Mouse (Mus musculus) cerebellum, adult 11-12 months (tissue): ENCODE data around the gene Tshz2.
"Not testable (repeated sequence)": the region's sequence is repeated elsewhere in the genome, so short reads cannot be mapped to it uniquely, and the experiment has no call there.

Experiments
- DNase-seq: peaks from one replicate; pipeline ENCODE4 v3.0.0; 2022

Tshz2 gene

DNA sequence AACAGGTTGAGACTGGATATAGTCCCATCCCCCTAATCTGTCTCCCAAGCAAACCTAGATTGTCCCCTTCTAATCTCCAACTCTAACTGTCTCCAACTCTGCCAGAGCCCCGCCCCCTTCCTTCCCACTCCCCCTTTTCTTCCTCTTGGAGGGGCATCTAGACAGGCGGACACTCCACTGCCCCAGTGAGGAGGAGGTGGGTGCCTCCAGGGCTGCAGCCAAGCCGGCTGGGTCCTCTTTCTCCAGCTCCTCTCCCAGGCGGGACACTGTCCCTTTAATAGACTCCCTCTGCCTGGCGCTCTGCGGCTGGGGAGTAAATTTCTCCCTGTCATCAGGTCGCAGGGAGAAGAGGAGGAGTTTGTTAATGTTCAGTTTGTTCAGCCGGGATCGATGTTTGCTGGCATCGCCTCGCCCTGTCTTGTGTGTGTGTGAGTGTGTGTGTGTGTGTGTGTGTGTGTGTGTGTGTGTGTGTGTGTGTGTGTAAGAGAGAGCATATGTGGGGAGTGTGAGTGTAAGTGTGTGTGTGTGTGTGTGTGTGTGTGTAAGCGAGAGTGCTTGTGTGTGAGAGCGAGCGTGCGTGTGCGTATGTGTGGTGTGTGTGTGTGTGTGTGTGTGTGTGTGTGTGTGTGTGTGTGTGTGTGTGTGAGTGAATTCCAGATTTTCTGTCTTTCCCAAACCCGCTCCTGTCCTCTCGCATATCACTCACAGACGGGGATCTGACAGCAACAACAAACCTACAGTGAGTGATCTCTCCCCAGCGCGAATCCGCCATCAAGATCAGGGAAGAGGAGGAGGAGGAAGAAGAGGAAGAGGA lies at the start of gene Tshz2:
TSS of gene Tshz2 (plus strand) at position 676 of the 814 bp plus-strand sequence.
- DNase-seq = no peak

DNA sequence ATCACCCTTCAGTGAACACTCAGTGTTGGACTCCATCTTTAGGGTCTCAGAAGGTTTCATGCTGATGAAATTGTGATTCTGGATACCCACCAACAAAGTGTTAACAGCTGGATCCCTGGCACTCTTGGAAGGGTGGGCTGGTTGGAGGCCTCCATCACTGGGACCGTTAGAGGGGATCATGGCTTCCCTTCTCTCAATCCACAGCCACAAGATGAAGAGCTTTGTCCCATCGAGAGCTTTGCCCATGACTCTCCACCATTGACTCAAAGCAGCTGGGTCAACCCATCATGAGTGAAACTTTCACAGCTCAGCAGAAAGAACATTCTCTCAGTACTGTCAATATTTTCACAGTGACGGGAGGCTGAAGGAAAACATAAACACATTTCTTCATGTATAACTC lies 49.3 kb upstream of the Tshz2 start:
- no peak for DNase-seq

DNA sequence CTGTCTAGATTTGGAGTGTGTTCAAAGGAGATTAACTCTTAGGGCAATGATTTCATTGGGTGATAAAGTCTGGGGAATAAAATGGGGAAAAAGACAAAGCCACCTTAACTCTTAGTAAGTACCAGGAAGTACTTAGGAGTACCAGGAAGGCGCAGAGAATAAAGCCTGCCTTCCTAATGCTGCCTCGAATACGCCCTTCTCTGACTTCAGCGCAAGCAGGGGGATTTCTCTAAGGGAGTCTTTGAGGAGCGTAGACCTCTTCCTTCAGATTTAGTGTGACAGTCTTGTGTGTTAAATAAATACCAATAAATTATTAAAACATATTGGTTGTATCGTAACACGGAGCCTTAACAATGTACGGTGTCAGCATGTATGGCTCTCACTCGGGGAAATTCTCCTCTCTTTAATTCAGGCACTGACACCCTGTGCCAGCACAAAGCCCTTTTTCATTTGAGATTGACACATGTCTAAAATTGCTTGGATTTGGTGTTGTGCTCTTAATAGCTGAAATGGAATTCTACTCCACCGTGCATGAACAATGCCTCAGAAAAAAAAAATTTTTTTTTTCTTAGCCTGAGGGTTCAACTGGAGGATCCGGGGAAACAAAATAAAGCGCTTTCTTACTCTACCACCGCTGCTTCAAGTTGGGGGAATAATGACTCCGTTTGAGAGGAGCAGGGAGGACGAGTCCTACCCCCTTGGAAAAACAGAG lies 47.9 kb upstream of the Tshz2 start:
- no peak for DNase-seq

DNA sequence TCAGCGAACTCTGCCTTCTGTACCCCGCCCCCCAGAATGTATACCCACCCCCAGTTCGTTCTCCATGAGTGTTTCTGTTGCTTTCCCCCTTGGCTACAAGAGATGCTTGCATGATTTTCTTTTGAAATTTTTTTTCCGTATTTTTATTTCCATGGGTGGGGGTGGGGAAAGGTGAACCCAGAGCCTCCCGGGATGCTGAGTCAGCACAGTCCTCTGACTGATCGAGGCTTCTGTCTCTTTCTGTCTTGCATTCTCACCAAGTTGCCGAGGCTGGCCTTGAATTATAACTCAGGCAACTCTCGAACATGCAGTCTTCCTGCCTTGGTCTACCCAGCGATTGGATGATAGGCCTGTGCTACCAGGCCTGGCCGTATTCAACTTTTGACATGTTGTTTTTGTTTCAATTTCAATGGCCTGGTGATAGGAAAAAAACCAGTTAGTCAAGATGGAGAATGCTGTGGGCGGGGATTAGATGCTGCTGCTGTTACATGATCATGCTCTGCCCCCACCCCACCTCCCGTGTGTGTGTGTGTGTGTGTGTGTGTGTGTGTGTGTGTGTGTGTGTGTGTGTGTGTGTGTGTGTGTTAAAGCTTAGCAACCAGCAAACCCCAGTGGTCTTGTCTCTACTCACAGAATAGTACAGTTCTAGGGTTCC lies 47.1 kb upstream of the Tshz2 start:
- no peak for DNase-seq

DNA sequence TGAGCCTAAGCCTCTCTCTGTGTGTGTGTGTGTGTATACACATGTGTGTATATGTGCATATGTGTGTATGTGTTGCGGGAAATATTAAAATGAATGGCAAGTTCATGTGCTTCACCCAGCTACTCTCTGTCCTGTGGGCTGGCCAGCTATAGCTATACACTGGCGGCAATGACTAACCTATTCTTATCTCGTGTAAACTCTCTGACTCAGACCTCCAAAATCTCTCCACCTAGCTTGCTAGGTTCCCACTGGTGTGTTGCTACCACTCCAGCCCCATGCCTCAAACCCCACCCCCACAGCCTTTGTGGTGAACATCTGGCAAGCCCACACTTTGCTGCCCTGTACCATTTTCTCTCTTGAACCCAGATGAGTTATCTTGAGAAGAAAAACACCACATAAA lies 46.1 kb upstream of the Tshz2 start:
- DNase-seq = no peak

DNA sequence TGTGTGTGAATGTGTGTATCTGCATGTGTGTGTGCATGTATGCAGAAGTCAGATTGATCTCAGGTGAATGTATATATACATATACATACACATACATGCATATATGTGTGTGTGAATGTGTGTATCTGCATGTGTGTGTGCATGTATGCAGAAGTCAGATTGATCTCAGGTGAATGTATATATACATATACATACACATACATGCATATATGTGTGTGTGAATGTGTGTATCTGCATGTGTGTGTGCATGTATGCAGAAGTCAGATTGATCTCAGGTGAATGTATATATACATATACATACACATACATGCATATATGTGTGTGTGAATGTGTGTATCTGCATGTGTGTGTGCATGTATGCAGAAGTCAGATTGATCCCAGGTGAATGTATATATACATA lies 45.2 kb upstream of the Tshz2 start, which contains the start of gene Gm11011:
TSS of gene Gm11011 (minus strand) at position 101 of the 400 bp plus-strand sequence.
- DNase-seq = not testable (repeated sequence)

DNA sequence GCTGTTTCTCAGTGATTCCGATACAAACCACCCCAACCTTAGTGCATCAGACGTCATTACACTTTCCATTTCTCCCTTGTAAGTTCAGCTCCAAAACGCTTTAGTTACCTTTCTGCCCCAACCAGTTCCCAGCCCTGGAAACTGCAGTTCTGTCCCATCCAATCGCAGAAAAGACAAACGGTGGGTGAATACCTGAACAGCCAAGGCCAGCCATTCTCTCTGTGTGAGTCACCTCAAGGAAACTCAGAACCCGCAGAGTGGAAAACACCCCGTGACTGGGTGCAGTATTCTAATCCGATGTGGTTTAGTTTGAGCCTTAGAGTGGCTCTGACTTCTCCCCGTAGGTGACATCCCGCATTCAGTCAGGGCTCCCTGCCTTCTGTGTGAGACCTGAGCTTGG lies 43.1 kb upstream of the Tshz2 start:
- DNase-seq = no peak

DNA sequence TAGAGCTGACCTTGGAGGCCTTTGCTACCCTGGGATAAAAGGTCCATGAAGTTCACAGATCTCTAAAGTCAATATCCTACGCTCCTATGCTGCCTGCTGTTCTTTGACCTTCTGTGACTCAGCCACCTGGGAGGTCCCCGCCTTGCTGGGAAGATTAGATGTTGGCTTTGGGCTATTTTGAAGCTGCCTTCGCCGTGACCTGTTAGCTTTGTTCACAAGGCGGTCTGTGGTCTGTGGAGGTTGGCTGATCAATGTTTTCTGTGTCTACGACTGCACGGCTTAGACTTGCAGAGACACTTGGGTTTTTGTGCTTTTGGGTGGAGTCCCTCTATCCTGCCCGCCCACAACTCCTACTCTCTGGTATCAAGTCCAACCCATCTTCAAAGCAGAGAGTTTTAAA lies 42.4 kb upstream of the Tshz2 start:
- no peak for DNase-seq

DNA sequence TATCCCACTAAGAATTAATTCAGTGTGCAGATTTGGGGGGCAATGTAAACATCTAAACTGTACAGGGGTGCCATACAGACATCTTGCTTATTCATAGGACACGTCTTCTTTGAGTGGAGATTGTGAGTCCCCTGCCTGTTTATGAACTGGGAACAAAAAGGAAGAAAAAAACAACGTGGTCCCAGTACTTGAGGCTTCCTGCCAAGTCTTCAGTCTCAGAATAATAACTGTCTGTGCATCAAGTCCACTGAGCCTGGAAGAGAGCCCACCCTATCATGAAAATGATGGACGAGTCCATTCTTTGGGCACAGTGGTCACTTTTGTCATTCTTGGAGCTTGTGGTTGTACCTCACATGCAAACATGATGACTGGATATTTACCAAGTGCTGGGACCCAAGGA lies 39.1 kb upstream of the Tshz2 start:
- DNase-seq = no peak

DNA sequence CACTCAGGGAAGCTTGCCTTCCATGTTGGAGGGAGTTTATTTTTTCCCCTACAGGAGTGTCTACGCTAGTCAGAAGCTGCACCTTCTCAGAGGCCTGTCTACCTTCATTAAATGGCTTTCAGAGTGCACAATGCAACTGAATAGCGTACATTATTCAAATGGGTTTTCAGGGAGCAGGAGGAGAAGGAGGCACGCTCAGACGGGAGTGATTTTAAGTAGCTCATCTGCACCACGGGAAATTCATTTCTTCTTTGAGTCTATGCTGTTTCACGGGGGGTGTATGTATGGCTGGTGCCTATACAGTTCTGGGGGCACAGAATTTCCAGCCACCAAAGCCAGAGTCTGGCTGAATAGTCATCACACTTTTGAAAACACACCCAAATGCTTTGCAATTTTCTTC lies 35.5 kb upstream of the Tshz2 start:
- DNase-seq = no peak

DNA sequence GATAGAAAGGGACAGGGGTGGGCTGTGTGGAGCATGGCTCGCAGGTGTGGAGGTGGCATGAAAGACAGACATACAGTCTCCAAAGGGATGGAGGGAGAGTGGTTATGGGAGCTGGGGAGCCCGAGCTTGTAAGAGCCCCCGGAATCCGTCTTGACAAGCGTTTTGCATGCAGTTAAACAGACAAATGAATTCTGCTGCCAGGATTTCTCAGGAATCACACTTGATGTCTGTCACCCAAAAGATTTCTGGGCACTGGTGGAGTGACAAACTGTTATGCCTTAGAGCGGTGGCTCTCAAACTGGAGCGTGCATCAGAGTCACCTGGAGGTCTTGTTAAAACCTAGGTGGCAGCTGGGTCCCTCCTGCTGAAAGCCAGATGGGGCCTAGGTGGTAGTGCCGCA lies 34.8 kb upstream of the Tshz2 start:
- no peak for DNase-seq

DNA sequence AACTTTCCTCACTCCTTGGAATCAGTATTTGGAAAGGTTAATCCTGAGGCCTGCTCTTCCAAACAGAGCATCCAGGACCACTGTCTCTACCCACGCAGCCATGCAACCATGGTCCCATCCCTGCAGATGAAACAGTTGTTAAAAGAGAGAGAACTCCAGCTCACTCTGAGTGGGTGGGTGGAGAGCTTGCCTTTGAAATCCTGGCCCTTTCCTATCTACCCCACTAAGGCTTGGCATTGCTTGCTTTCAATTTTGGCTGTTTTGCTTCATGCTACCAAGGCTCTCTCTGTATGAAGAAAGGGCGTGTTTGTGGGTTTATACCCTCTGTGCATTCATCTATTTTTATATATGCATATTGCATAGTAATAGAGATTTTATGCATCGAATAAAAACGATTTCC lies 33.2 kb upstream of the Tshz2 start:
- DNase-seq = no peak

DNA sequence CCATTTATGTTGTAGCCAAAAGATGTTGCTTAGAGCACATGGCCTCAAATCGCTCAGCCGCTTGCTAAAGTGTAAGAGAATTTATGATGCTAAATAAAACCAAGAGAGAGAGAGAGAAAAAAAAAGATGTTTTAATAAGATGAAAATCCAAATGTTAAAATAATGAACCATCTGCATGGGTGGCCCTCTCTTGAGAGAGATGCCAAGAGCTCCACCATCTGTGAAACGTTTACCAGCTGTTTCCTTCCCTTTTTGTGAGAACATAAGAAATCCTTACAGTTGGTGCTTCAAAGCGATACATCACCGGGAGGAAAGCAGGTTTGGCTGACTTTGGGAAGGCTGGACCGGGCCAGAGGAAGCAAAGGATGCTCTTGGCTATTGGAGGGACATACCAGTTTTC lies 32.6 kb upstream of the Tshz2 start:
- DNase-seq = no peak

DNA sequence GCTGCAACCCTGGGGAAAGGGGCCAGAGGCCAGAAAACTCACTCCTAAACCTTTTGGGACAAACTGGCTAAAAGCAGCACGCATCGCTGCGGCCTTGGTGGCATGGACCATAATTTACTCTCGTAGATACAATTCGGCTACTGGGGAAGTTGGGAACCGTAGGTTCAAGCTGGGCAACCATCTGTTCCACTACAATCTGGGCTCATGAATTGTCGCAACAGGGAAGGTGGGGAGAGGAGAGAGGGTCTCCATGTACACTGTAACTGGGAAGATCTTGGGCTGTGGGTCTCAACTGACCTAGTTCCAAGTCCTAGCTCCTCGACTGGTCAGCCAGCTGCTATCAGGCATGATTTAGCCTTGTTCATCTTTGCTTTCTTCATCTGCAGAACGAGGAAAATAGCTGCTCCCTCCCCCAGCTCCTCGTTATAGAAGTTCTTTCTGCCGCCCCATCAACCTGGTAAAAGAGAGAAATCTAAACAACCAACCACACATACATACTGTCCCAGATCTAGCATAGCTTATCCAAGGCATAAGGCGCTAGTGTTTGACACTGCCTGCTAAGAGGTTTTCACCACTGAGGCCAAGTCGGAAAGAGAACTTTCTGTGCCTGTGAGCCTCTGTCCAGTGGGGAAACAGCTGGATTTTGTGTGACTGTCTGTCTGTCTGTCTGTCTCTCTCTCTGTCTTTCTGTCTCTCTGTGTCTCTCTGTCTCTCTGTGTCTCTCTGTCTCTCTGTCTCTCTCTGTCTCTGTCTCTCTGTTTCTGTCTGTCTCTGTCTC lies 25.7 kb upstream of the Tshz2 start:
- no peak for DNase-seq

DNA sequence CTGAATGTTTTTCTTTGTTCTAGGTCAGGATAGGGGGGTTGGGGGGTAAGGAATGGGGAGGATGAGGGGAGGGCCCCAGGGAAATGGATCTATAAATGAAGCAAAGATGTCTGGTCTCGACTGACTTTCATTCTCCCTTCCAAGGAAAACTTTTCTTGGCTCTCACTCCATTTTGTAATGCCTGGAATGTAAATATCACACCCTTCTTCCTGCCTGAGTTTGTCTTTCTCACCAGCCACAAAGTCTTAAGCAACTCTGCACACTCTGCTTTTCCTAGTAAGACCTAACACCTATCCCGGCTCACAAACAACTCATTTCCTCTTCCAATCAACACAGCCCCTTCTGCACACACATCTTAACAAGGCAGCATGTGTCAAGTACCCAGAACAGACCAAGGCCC lies 25.0 kb upstream of the Tshz2 start:
- no peak for DNase-seq

DNA sequence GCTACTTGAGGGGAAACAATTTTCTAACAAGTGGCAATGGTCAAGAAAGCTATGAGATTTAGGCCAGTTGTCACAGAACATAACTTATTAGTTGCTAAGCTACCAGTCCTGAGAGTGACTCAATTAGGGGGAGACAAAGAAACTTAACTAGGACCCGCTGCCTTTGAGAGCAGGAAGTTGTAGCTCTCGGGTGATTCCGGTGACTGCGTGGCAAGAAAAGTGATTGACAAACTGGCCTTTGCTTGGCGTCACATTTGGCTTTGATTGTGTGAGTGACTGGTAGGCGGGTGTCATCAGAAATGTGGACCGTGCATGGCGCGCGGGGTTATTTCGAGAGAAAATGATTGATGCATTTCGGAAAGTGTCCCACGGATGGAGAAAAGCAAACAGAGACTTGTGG lies 22.9 kb upstream of the Tshz2 start:
- DNase-seq = no peak

DNA sequence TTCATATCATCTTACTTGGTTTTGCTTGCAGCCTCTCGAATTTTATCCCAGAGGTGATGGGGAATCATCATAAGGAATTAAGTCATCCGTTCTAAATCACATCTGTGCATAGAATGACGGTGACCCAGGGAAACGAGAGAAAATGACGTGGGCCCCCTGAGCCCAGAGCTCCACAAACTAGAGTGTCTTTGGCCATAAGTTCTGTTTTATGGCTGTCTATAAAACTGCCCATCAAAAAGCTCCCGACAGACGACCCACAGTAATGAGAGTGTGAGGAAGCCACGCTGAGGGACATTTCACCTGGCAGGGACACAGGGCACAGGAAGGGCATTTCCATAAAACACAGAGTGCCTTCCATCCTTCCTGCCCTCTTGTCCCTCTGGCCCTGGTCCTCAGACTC lies 21.9 kb upstream of the Tshz2 start:
- DNase-seq = no peak

DNA sequence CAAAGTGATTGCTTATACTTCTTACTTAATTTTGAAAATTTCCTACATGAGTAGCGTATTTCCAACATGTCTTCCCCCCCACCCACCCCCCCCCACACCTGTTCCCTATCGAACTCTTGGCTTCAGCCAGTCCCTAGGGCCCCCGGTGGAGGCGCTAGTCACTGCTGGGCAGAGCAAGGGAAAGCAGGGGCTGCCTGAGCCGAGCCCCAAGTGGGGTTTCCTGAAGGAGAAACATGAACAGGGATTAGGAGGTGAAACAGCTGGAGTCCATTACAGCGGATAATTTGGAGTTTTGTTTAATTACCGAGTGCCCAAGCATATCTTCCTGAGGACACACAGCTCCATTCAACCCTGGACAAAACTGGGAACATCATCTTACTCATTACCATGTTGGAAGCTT lies 21.3 kb upstream of the Tshz2 start:
- no peak for DNase-seq

DNA sequence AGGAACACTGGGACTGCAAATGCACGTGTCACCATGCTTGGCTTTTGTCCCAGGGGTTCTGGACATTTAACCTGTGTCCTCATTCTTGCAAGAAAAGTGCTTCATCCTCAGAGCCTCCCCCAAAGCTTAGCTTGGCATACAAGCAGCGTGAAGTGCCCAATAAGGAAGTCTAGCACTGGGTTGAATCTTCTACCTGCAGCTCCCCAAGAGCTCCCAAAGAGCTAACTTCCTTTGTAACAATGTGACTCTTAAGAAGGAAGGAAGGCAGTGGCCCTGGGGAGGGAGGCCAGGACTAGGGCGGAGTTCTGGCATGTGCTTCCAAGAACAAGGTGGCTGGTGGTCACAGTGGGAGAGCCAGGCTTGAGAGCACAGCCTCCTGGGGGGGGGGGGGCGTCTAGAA lies 18.1 kb upstream of the Tshz2 start:
- DNase-seq = no peak

DNA sequence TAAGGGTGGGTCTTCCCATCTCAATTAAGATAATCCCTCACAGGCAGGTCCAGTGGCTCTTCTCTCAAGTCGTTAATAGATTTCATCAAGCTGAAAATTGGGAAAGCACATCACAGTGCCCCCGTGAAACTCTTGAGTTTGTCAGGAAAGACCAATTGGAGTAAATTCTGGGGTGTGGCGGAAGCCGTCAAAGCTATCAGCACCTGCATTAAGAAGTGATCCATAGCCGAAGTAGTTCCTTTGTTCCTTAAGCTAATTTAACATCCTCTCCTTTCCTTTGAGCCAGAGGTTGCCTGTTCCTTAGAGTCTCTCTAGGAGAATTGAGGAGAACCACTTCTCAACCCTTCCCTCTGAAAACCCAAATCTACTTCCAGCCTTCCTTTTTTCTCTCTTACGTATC lies 16.8 kb upstream of the Tshz2 start:
- DNase-seq = no peak

DNA sequence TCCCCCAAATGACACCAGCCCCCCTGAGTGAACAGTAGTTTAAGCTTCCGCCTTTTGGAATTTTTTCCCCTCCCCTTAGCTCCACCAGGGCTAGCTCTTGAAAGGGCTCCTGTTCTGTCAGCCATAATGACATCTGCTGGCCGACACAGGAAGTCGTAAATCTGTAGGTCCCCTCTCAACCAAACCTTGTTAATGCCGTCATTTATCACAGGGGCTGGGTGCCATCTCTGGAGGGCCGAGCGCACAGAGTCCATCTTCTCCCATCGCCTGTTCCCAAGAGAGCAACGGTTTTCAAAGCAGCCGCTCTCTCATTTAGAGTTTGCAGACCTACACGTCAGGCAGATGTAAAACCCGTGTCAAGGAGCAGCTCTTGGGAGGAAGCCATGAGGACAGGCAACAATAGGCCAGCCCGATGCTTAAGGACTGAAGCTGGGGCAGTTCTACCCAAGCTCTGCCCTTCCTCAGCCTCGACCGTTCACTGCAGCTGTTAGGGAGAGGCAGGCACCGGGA lies 11.6 kb upstream of the Tshz2 start:
- no peak for DNase-seq

DNA sequence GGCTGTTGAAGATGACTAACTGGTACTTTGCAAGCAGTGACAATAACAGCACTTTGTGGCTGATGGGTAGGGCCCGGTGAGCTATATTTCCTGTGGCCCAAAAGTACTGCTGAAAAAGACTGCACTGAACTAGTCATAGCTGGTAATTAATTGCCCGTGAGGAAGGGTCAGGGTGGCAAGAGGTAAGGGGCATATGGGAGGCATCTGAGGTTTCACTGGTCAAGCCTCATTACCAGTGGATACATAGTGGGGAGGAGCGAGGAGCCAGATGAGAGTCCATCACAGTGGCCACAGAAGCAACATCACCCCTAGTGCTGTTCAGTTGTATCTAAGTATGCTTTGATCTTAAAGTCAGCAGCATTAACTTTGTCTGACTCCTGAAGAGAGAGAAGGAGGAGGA lies 2.7 kb upstream of the Tshz2 start:
- DNase-seq = no peak
